Mouse (Mus musculus) bone marrow, adult 2 months (tissue): ENCODE results near the gene Vps13c.

Experiments
- CTCF ChIP-seq: fragments of 200-500 bp; IDR thresholded peaks from 2 replicates; pipeline ENCODE4 v1.5.1; 2011; ENCODE audit warnings: low read length, control low read depth; ENCODE audit not compliant: control insufficient read depth, insufficient read depth
- POLR2A ChIP-seq: fragments of 200-500 bp; IDR thresholded peaks from 2 replicates; pipeline ENCODE4 v1.6.1; 2011; ENCODE audit warnings: low read depth, mild to moderate bottlenecking, control low read depth, low read length, borderline replicate concordance; ENCODE audit not compliant: control insufficient read depth

DNA sequence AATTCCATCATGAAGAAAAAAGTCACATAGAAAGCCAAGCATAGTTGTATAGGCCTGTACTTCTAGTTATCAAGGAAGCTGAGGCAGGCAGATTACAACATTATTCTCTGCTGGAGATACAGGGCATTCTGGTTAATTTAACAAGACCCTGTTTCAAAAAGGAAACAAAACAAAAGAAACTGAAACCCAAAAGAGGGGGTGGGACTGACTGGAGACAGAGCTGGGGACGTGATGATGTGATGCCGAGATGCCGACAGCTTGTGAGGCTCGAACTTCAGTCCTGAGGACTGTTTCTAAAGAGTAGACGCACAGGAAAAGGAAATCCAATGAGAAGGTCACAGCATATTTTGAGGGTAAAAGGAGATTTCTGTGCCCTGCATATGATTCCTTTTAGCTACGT is 64.2 kb downstream of the Vps13c start:
- no peak for TF ChIP-seq CTCF
- TF ChIP-seq POLR2A, result no peak
